Mouse (Mus musculus): ENCODE results near the gene Meis3. TPM values are rescaled to one million over a fixed set of nuclear protein-coding genes. Genes with fewer than 3 reads are reported as not detected.

Meis3 gene
- polyA plus RNA-seq, 1 experiment, result 4.5 TPM

- Histone ChIP-seq H3K79me3 (ENCODE audit: low read depth) (no peaks in the 10 kb centered on the region), H3ac (ENCODE audit: control insufficient read depth, insufficient read length, low read depth) (no peak overlapping the region), H3K79me2 (ENCODE audit: control insufficient read depth, insufficient read depth) (no peaks in the 10 kb centered on the region), H3K36me3 (ENCODE audit: control insufficient read depth, insufficient read depth) (no peaks in the 10 kb centered on the region), H3K27me3 (ENCODE audit: control insufficient read depth, insufficient read depth, insufficient read length) (peaks cover 42% of the 10 kb centered on the region), H3K4me3 (ENCODE audit: insufficient read depth, poor library complexity, severe bottlenecking) (no peak overlapping the region)
- TF ChIP-seq MYOD1 (IDR thresholded peaks at IDR 0.05; ENCODE audit: control insufficient read depth, insufficient read length, low read depth) (no peak), MYOG (IDR thresholded peaks at IDR 0.05; ENCODE audit: control insufficient read depth, extremely low read depth, insufficient read length) (no peak), CEBPB (IDR thresholded peaks at IDR 0.05; ENCODE audit: low read depth) (no peak), CTCF (IDR thresholded peaks at IDR 0.05; ENCODE audit: control insufficient read depth, insufficient read depth, insufficient read length) (no peak), USF1 (IDR thresholded peaks at IDR 0.05; ENCODE audit: low read depth) (no peak), FOSL1 (IDR thresholded peaks at IDR 0.05; ENCODE audit: insufficient read depth, low read length, poor library complexity, severe bottlenecking) (no peak)
Observed at GRCm38 (mm10) chr7:16129846-16130691, 44.8 kb upstream of the Meis3 start.

- no peak overlapping the region for H3K4me3 ChIP-seq (ENCODE audit: insufficient read depth, poor library complexity, severe bottlenecking)
- no peaks in the 10 kb centered on the region for H3K79me2 ChIP-seq (ENCODE audit: control insufficient read depth, insufficient read depth)
- no peak overlapping the region for H3ac ChIP-seq (ENCODE audit: control insufficient read depth, insufficient read length, low read depth)
- H3K79me3 ChIP-seq (ENCODE audit: low read depth), result no peaks in the 10 kb centered on the region
- peaks cover 48% of the 10 kb centered on the region for H3K27me3 ChIP-seq (ENCODE audit: control insufficient read depth, insufficient read depth, insufficient read length)
- TF ChIP-seq MYOG (IDR thresholded peaks at IDR 0.05; ENCODE audit: control insufficient read depth, extremely low read depth, insufficient read length) (no peak), CEBPB (IDR thresholded peaks at IDR 0.05; ENCODE audit: low read depth) (no peak), FOSL1 (IDR thresholded peaks at IDR 0.05; ENCODE audit: insufficient read depth, low read length, poor library complexity, severe bottlenecking) (no peak), USF1 (IDR thresholded peaks at IDR 0.05; ENCODE audit: low read depth) (no peak), MAX (IDR thresholded peaks at IDR 0.05) (no peak), MYOD1 (IDR thresholded peaks at IDR 0.05; ENCODE audit: control insufficient read depth, insufficient read length, low read depth) (no peak), CTCF (IDR thresholded peaks at IDR 0.05; ENCODE audit: control insufficient read depth, insufficient read depth, insufficient read length) (no peak)
- H3K36me3 ChIP-seq (ENCODE audit: control insufficient read depth, insufficient read depth), result no peaks in the 10 kb centered on the region
Observed at GRCm38 (mm10) chr7:16130956-16131634, 43.8 kb upstream of the Meis3 start.

GRCm38 (mm10) chr7:16132161-16132581 is 42.7 kb upstream of the Meis3 start:
- no peak for TF ChIP-seq MYOG (IDR thresholded peaks at IDR 0.05; ENCODE audit: control insufficient read depth, extremely low read depth, insufficient read length)
- Histone ChIP-seq H3K36me3 (ENCODE audit: control insufficient read depth, insufficient read depth) (no peaks in the 10 kb centered on the region), H3ac (ENCODE audit: control insufficient read depth, insufficient read length, low read depth) (no peak overlapping the region), H3K4me3 (ENCODE audit: insufficient read depth, poor library complexity, severe bottlenecking) (no peak overlapping the region), H3K27me3 (ENCODE audit: control insufficient read depth, insufficient read depth, insufficient read length) (peaks cover 48% of the 10 kb centered on the region), H3K79me3 (ENCODE audit: low read depth) (no peaks in the 10 kb centered on the region), H3K79me2 (ENCODE audit: control insufficient read depth, insufficient read depth) (no peaks in the 10 kb centered on the region)

- Histone ChIP-seq H3K79me2 (ENCODE audit: control insufficient read depth, insufficient read depth) (no peaks in the 10 kb centered on the region), H3ac (ENCODE audit: control insufficient read depth, insufficient read length, low read depth) (no peak overlapping the region), H3K79me3 (ENCODE audit: low read depth) (no peaks in the 10 kb centered on the region), H3K27me3 (ENCODE audit: control insufficient read depth, insufficient read depth, insufficient read length) (peaks cover 48% of the 10 kb centered on the region), H3K36me3 (ENCODE audit: control insufficient read depth, insufficient read depth) (no peaks in the 10 kb centered on the region), H3K4me3 (ENCODE audit: insufficient read depth, poor library complexity, severe bottlenecking) (no peak overlapping the region)
- TF ChIP-seq USF1 (IDR thresholded peaks at IDR 0.05; ENCODE audit: low read depth) (no peak), MYOG (IDR thresholded peaks at IDR 0.05; ENCODE audit: control insufficient read depth, extremely low read depth, insufficient read length) (no peak)
Observed at GRCm38 (mm10) chr7:16132926-16133325, 42.0 kb upstream of the Meis3 start.

GRCm38 (mm10) chr7:16133691-16134090 is 41.2 kb upstream of the Meis3 start:
- Histone ChIP-seq H3K79me2 (ENCODE audit: control insufficient read depth, insufficient read depth) (no peaks in the 10 kb centered on the region), H3K4me3 (ENCODE audit: insufficient read depth, poor library complexity, severe bottlenecking) (no peak overlapping the region), H3K79me3 (ENCODE audit: low read depth) (no peaks in the 10 kb centered on the region), H3K36me3 (ENCODE audit: control insufficient read depth, insufficient read depth) (no peaks in the 10 kb centered on the region), H3K27me3 (ENCODE audit: control insufficient read depth, insufficient read depth, insufficient read length) (peaks cover 52% of the 10 kb centered on the region), H3ac (ENCODE audit: control insufficient read depth, insufficient read length, low read depth) (no peak overlapping the region)
- no peak for TF ChIP-seq CTCF (IDR thresholded peaks at IDR 0.05; ENCODE audit: control insufficient read depth, insufficient read depth, insufficient read length)
- TF ChIP-seq MYOG (IDR thresholded peaks at IDR 0.05; ENCODE audit: control insufficient read depth, extremely low read depth, insufficient read length), result no peak
- no peak for TF ChIP-seq FOSL1 (IDR thresholded peaks at IDR 0.05; ENCODE audit: insufficient read depth, low read length, poor library complexity, severe bottlenecking)
- no peak for TF ChIP-seq MYOD1 (IDR thresholded peaks at IDR 0.05; ENCODE audit: control insufficient read depth, insufficient read length, low read depth)

- peaks cover 54% of the 10 kb centered on the region for H3K27me3 ChIP-seq (ENCODE audit: control insufficient read depth, insufficient read depth, insufficient read length)
Observed at GRCm38 (mm10) chr7:16134951-16135392, 39.9 kb upstream of the Meis3 start.

More at GRCm38 (mm10) chr7:16134951-16135392, 39.9 kb upstream of the Meis3 start:
- TF ChIP-seq MAX (IDR thresholded peaks at IDR 0.05), result no peak
- TF ChIP-seq CTCF (IDR thresholded peaks at IDR 0.05; ENCODE audit: control insufficient read depth, insufficient read depth, insufficient read length), result no peak
- TF ChIP-seq USF1 (IDR thresholded peaks at IDR 0.05; ENCODE audit: low read depth), result no peak
- no peak for TF ChIP-seq CEBPB (IDR thresholded peaks at IDR 0.05; ENCODE audit: low read depth)
- no peak for TF ChIP-seq MYOG (IDR thresholded peaks at IDR 0.05; ENCODE audit: control insufficient read depth, extremely low read depth, insufficient read length)
- TF ChIP-seq MYOD1 (IDR thresholded peaks at IDR 0.05; ENCODE audit: control insufficient read depth, insufficient read length, low read depth), result no peak
- TF ChIP-seq FOSL1 (IDR thresholded peaks at IDR 0.05; ENCODE audit: insufficient read depth, low read length, poor library complexity, severe bottlenecking), result no peak
- H3K36me3 ChIP-seq (ENCODE audit: control insufficient read depth, insufficient read depth), result no peaks in the 10 kb centered on the region
- H3K4me3 ChIP-seq (ENCODE audit: insufficient read depth, poor library complexity, severe bottlenecking), result no peak overlapping the region
- H3K79me2 ChIP-seq (ENCODE audit: control insufficient read depth, insufficient read depth), result no peaks in the 10 kb centered on the region
- H3K79me3 ChIP-seq (ENCODE audit: low read depth), result no peaks in the 10 kb centered on the region
- no peak overlapping the region for H3ac ChIP-seq (ENCODE audit: control insufficient read depth, insufficient read length, low read depth)
